Mouse (Mus musculus) midbrain, embryonic 13.5 days (tissue): ENCODE measurements around the gene H2-Ke6. TPM values are rescaled to one million over a fixed set of nuclear protein-coding genes. Genes with fewer than 3 reads are reported as not detected.
A peak's percentile ranks its signal among the peaks of the same experiment; 100 is the strongest.

Source experiments
- ATAC-seq: fragments of 200-750 bp; cut with Nextera tagmentation; 2 replicates; pipeline ENCODE4 v1.8.0; 2017; ENCODE audit warnings: mild to moderate bottlenecking, moderate TSS enrichment, moderate library complexity
- H3K27ac ChIP-seq: fragments of 300-500 bp; sonication (generic); 2 replicates; pipeline ENCODE4 v1.5.1; 2015; ENCODE audit warnings: inconsistent platforms, mild to moderate bottlenecking, moderate library complexity
- H3K27me3 ChIP-seq: fragments of 300-500 bp; sonication (generic); 2 replicates; pipeline ENCODE4 v1.6.1; 2015; ENCODE audit warnings: mild to moderate bottlenecking, inconsistent platforms
- H3K36me3 ChIP-seq: fragments of 300-500 bp; sonication (generic); 2 replicates; pipeline ENCODE4 v1.6.1; 2015; ENCODE audit warnings: mild to moderate bottlenecking, inconsistent platforms
- H3K4me1 ChIP-seq: fragments of 300-500 bp; sonication (generic); replicated peaks from 2 replicates; pipeline ENCODE4 v1.6.1; 2015; ENCODE audit warnings: inconsistent platforms
- H3K4me2 ChIP-seq: fragments of 300-500 bp; sonication (generic); replicated peaks from 2 replicates; pipeline ENCODE4 v1.6.1; 2015; ENCODE audit warnings: moderate library complexity, mild to moderate bottlenecking, inconsistent platforms
- H3K4me3 ChIP-seq: fragments of 300-500 bp; sonication (generic); replicated peaks from 2 replicates; pipeline ENCODE4 v1.5.1; 2015; ENCODE audit warnings: mild to moderate bottlenecking, inconsistent platforms
- H3K9ac ChIP-seq: fragments of 300-500 bp; sonication (generic); replicated peaks from 2 replicates; pipeline ENCODE4 v1.6.1; 2015; ENCODE audit warnings: mild to moderate bottlenecking, inconsistent platforms
- H3K9me3 ChIP-seq: fragments of 300-500 bp; sonication (generic); 2 replicates; pipeline ENCODE4 v1.6.1; 2016; ENCODE audit warnings: mild to moderate bottlenecking, inconsistent platforms
- WGBS: fragments of 180-500 bp; shearing (Covaris S2); methylation state at CpG from one replicate; pipeline ENCODE4 v1.1.7; 2015; 5-methylcytosine and 5-hydroxymethylcytosine counted together
- polyA plus RNA-seq: library from polyadenylated mRNA; unstranded; fragments of >200 nt; fragmentation: Nextera tagmentation; extraction: Ambion mirVana; gene quantifications from 2 replicates; pipeline ENCODE4 v1.2.1, GENCODE M21; 2015

Gene H2-Ke6
- polyA plus RNA-seq, 1 experiment from 2014 or later = 91.7 TPM

- no peak overlapping the region for H3K9ac ChIP-seq
- peaks cover 49% of the 10 kb centered on the region for H3K4me1 ChIP-seq
- no peak for ATAC-seq
- peaks cover 44% of the 10 kb centered on the region for H3K36me3 ChIP-seq
- H3K4me3 ChIP-seq = no peak overlapping the region
- H3K27ac ChIP-seq = no peak overlapping the region
- WGBS = 96% methylated on average over 7 of the region's 7 CpGs
- H3K27me3 ChIP-seq = no peaks in the 10 kb centered on the region
- no peaks in the 10 kb centered on the region for H3K9me3 ChIP-seq
- no peak overlapping the region for H3K4me2 ChIP-seq
These were observed 9.4 kb upstream of the H2-Ke6 start for GRCm38 (mm10) chr17:34037241-34037640.

GRCm38 (mm10) chr17:34036647-34037046 is 8.8 kb upstream of the H2-Ke6 start:
- no peak overlapping the region for H3K4me3 ChIP-seq
- H3K9ac ChIP-seq = no peak overlapping the region
- peaks cover 44% of the 10 kb centered on the region for H3K36me3 ChIP-seq
- H3K4me1 ChIP-seq = peaks cover 49% of the 10 kb centered on the region
- no peaks in the 10 kb centered on the region for H3K9me3 ChIP-seq
- WGBS = 77% methylated on average over 10 of the region's 10 CpGs
- H3K27me3 ChIP-seq = no peaks in the 10 kb centered on the region
- H3K4me2 ChIP-seq = no peak overlapping the region
- H3K27ac ChIP-seq = no peak overlapping the region
- ATAC-seq = no peak

GRCm38 (mm10) chr17:34035517-34035916 is 7.7 kb upstream of the H2-Ke6 start:
- no peak overlapping the region for H3K4me3 ChIP-seq
- H3K9ac ChIP-seq = no peak overlapping the region
- H3K4me2 ChIP-seq = no peak overlapping the region
- peaks cover 44% of the 10 kb centered on the region for H3K36me3 ChIP-seq
- ATAC-seq = no peak
- no peak overlapping the region for H3K27ac ChIP-seq
- no peaks in the 10 kb centered on the region for H3K27me3 ChIP-seq
- 90% methylated on average over 9 of the region's 9 CpGs for WGBS
- peaks cover 49% of the 10 kb centered on the region for H3K4me1 ChIP-seq
- no peaks in the 10 kb centered on the region for H3K9me3 ChIP-seq

DNA sequence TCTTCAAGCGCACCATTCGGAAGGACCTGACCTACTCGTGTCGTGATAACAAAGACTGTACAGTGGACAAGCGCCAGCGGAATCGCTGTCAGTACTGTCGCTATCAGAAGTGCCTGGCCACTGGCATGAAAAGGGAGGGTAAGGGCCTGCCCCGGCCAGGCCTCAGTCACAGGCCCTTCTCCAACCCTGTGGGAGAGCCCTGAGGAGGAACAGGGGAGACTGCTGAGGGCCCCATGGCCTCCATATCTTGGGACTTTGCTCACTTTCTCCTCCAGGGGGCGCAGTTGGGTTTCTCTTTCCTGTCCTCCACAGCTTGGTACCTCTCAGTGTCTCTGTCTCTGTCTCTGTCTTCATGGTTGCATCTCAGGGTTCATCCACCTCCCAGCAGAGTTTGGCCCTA is 6.2 kb upstream of the H2-Ke6 start:
- H3K4me3 ChIP-seq = no peak overlapping the region
- H3K4me2 ChIP-seq = 0 out of 2 replicates have a peak overlapping the region, but pooled peaks have one; percentile 12
- peaks cover 51% of the 10 kb centered on the region for H3K4me1 ChIP-seq
- no peak overlapping the region for H3K9ac ChIP-seq
- H3K27ac ChIP-seq = no peak overlapping the region
- H3K9me3 ChIP-seq = no peaks in the 10 kb centered on the region
- no peaks in the 10 kb centered on the region for H3K27me3 ChIP-seq
- WGBS = 73% methylated on average over 10 of the region's 10 CpGs
- peaks cover 57% of the 10 kb centered on the region for H3K36me3 ChIP-seq
- no peak for ATAC-seq

- WGBS = 95% methylated on average over 9 of the region's 9 CpGs
- H3K4me2 ChIP-seq = peak overlapping the region; percentile 100
- no peaks in the 10 kb centered on the region for H3K27me3 ChIP-seq
- peaks cover 51% of the 10 kb centered on the region for H3K4me1 ChIP-seq
- H3K36me3 ChIP-seq = peaks cover 63% of the 10 kb centered on the region
- ATAC-seq = no peak
- H3K4me3 ChIP-seq = peak overlapping the region; percentile 90
- peak overlapping the region; percentile 96 for H3K9ac ChIP-seq
- no peak overlapping the region for H3K27ac ChIP-seq
- H3K9me3 ChIP-seq = no peaks in the 10 kb centered on the region
These were observed 5.6 kb upstream of the H2-Ke6 start for GRCm38 (mm10) chr17:34033441-34033840.

DNA sequence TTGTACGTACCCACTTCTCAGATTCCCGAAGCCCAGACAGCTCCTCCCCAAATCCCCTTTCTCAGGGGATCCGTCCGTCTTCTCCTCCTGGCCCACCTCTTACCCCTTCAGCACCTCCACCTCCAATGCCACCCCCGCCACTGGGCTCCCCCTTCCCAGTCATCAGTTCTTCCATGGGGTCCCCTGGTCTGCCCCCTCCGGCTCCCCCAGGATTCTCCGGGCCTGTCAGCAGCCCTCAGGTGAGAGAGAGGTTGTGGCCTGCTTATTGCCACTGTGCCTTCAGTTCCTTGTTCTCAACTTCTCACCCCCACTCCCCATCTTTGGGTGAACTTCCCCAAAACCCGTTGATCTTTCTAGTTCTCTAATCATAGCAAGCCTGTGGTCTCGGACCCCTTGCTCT is 4.9 kb upstream of the H2-Ke6 start:
- H3K27ac ChIP-seq = peak overlapping the region; percentile 98; the same call in 1 of the 2 replicates

DNA sequence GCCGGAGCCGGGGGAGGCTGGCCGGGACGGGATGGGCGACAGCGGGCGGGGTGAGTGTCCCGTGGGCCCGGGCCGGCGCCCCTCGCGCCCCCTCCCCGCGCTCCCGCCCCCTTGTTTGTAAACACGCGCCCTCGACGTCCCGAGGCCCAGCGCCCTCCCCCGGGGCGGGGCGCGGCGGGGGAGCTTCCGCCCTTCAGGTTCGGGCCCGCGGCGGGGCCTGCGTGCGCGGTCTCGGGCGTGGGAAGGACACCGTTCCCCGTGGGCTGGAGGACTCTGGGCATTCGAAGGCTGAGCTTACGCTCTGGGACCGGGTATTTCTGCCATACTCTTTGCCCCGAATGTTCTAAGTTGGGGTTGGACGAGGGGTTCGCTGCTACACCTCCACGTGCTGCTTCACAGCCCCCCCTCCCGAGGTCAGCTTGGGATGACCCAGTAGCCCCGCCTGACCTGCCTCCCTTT is 4.3 kb upstream of the H2-Ke6 start:
- under 1% methylated on average over 30 of the region's 48 CpGs for WGBS
- Histone ChIP-seq H3K27ac (peak overlapping the region; percentile 98), H3K4me1 (peaks cover 55% of the 10 kb centered on the region), H3K9ac (peak overlapping the region; percentile 96), H3K27me3 (no peaks in the 10 kb centered on the region), H3K9me3 (no peaks in the 10 kb centered on the region), H3K36me3 (peaks cover 55% of the 10 kb centered on the region), H3K4me3 (peak overlapping the region; percentile 90), H3K4me2 (peak overlapping the region; percentile 100)
- no peak for ATAC-seq

More for the DNA sequence above, 4.9 kb upstream of the H2-Ke6 start:
- Histone ChIP-seq H3K9me3 (no peaks in the 10 kb centered on the region), H3K27me3 (no peaks in the 10 kb centered on the region), H3K4me1 (peaks cover 51% of the 10 kb centered on the region), H3K4me3 (peak overlapping the region; percentile 90), H3K9ac (peak overlapping the region; percentile 96), H3K36me3 (peaks cover 61% of the 10 kb centered on the region), H3K4me2 (peak overlapping the region; percentile 100)
- WGBS = 62% methylated on average over 9 of the region's 9 CpGs
- no peak for ATAC-seq

DNA sequence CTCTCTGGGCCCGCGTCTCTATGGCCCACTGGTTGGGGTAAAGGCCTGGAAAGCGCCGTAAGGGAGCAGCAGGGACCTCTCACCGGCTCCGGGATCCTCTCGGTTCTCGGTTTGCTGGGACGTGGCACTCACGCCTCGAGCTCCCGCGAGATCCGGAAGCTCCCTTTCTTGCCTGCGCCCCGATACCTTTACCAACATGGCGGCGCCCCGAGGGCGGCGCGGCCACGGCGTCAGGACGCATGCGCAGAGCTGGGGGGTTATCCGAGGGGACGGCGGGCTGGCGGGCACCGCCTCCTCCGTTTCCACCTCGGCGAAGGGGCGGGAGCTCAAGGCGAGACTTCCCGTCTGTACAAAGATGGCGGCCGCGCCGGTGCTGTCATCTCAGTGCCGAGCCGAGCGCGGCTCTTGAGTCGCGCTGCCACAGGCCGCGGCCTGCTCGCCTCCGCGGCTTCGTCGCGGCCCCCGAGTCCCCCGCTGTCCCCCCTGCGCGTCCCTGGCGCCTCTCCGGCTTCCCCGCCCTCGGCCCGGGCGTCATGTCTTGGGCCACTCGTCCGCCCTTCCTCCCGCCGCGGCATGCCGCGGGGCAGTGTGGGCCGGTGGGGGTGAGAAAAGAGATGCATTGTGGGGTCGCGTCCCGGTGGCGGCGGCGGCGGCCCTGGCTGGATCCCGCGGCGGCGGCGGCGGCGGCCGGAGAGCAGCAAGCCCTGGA is 3.8 kb upstream of the H2-Ke6 start, which contains the start of the genes Slc39a7 and Rxrb:
Gene Slc39a7, minus strand, starts transcription at position 218 of the 709 bp plus-strand sequence.
Gene Rxrb, plus strand, starts transcription at position 348 of the 709 bp plus-strand sequence.
- Histone ChIP-seq H3K9ac (peak within 1 kb of the TSS; percentile 96), H3K27me3 (no peaks in the 10 kb centered on the region), H3K4me1 (peaks cover 61% of the 10 kb centered on the region), H3K4me3 (peak within 1 kb of the TSS; percentile 90), H3K9me3 (no peaks in the 10 kb centered on the region), H3K36me3 (peaks cover 50% of the 10 kb centered on the region), H3K27ac (peak within 1 kb of the TSS; percentile 98), H3K4me2 (peak within 1 kb of the TSS; percentile 100)
- peak; percentile 76 for ATAC-seq
- WGBS = under 1% methylated on average over 66 of the region's 88 CpGs

- 4% methylated on average over 20 of the region's 20 CpGs for WGBS
These were observed 3.0 kb upstream of the H2-Ke6 start for GRCm38 (mm10) chr17:34030861-34031326.

DNA sequence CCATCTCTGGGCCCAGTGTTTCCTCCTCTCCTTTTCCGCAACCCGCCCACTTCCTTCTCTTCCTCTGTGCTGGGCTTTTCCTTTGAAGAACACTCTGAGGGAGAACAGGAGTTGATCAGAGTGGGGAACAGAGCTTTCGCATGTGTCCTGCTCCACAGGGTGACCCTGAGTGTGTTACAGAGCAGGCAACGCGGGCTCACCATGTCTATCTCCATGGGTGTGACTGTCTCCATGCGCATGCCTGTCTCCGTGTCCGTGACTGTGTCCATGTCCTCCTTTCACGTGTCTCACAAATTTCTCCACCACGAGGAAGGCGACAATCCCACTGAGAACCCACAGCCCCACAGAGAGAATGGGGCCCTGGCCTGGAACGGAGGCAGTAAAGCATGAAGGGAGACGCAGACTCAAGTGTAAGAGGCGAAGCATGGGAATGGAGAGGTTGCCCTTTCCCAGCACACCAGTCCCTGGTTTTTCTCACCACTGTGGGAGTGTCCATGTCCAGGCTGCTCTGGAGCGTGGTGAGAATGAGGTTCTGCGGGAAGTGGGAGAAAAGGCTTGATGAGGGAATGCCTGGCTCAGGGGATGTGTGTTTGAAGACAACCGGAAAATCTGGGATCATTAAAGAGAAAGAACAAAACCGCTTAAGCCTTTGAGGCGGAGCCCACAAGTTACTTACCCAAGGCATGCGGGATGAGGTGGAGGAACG is 2.2 kb upstream of the H2-Ke6 start:
- no peak for ATAC-seq

More at GRCm38 (mm10) chr17:34030861-34031326, 3.0 kb upstream of the H2-Ke6 start:
- Histone ChIP-seq H3K9ac (peak overlapping the region; percentile 94), H3K4me2 (peak overlapping the region; percentile 100), H3K36me3 (peaks cover 42% of the 10 kb centered on the region), H3K4me1 (peaks cover 68% of the 10 kb centered on the region), H3K27ac (peak overlapping the region; percentile 98), H3K4me3 (peak overlapping the region; percentile 90), H3K27me3 (no peaks in the 10 kb centered on the region), H3K9me3 (no peaks in the 10 kb centered on the region)
- peak; percentile 1; the same call in 1 of the 2 replicates for ATAC-seq

GRCm38 (mm10) chr17:34029150-34029889 is 1.5 kb upstream of the H2-Ke6 start:
- peak overlapping the region; percentile 100 for H3K4me2 ChIP-seq
- no peak overlapping the region for H3K27ac ChIP-seq
- peaks cover 77% of the 10 kb centered on the region for H3K4me1 ChIP-seq
- peak overlapping the region; percentile 90 for H3K4me3 ChIP-seq
- peaks cover 30% of the 10 kb centered on the region for H3K36me3 ChIP-seq
- H3K9me3 ChIP-seq = no peaks in the 10 kb centered on the region
- WGBS = 82% methylated on average over 18 of the region's 18 CpGs
- H3K9ac ChIP-seq = peak overlapping the region; percentile 94
- no peaks in the 10 kb centered on the region for H3K27me3 ChIP-seq
- no peak for ATAC-seq

More for the DNA sequence above, 2.2 kb upstream of the H2-Ke6 start:
- 58% methylated on average over 21 of the region's 21 CpGs for WGBS
- Histone ChIP-seq H3K36me3 (peaks cover 34% of the 10 kb centered on the region), H3K9me3 (no peaks in the 10 kb centered on the region), H3K27ac (no peak overlapping the region), H3K4me1 (peaks cover 77% of the 10 kb centered on the region), H3K27me3 (no peaks in the 10 kb centered on the region), H3K4me3 (peak overlapping the region; percentile 90), H3K4me2 (peak overlapping the region; percentile 100), H3K9ac (peak overlapping the region; percentile 94)
